Mouse (Mus musculus) small intestine, adult 2 months (tissue): ENCODE results near the gene Wwc2. TPM values are rescaled to one million over a fixed set of nuclear protein-coding genes. Genes with fewer than 3 reads are reported as not detected.

Experiments used
- H3K27ac ChIP-seq: fragments of 200-500 bp; 2 replicates; pipeline ENCODE4 v1.5.1; 2012; ENCODE audit warnings: low read depth, low read length, control low read depth, inconsistent platforms; ENCODE audit not compliant: insufficient read depth
- H3K27me3 ChIP-seq: fragments of 200-500 bp; 2 replicates; pipeline ENCODE4 v1.6.1; 2012; ENCODE audit warnings: mild to moderate bottlenecking, moderate library complexity, low read length, inconsistent platforms; ENCODE audit not compliant: control insufficient read depth, insufficient read depth
- H3K36me3 ChIP-seq: fragments of 200-500 bp; 2 replicates; pipeline ENCODE4 v1.6.1; 2012; ENCODE audit warnings: mild to moderate bottlenecking, low read length, control low read depth, inconsistent platforms; ENCODE audit not compliant: control insufficient read depth, insufficient read depth
- H3K4me1 ChIP-seq: fragments of 200-500 bp; 2 replicates; pipeline ENCODE4 v1.6.1; 2012; ENCODE audit warnings: low read length, inconsistent platforms, mixed read lengths; ENCODE audit not compliant: control insufficient read depth, insufficient read depth, insufficient read length
- H3K4me3 ChIP-seq: fragments of 200-500 bp; 2 replicates; pipeline ENCODE4 v1.5.1; 2012; ENCODE audit warnings: low read depth, mild to moderate bottlenecking, control low read depth, inconsistent platforms, low read length, moderate library complexity
- CTCF ChIP-seq: fragments of 200-500 bp; IDR thresholded peaks from 2 replicates; pipeline ENCODE4 v1.5.1; 2012; ENCODE audit warnings: low read depth, mild to moderate bottlenecking, control low read depth, inconsistent platforms, low read length, moderate library complexity, mixed read lengths; ENCODE audit not compliant: insufficient replicate concordance, insufficient read length; ENCODE audit errors: extremely low read depth
- POLR2A ChIP-seq: fragments of 200-500 bp; IDR thresholded peaks from 2 replicates; pipeline ENCODE4 v1.6.1; 2012; ENCODE audit warnings: low read depth, mild to moderate bottlenecking, control low read depth, inconsistent platforms, low read length, moderate library complexity
- WGBS: fragments of 180-500 bp; shearing (Covaris S2); methylation state at CpG from one replicate; pipeline ENCODE4 v1.1.7; 2018; 5-methylcytosine and 5-hydroxymethylcytosine counted together
- polyA plus RNA-seq: library from polyadenylated mRNA; depleted of rRNA; stranded (reverse); fragments of >200 nt; gene quantifications from 2 replicates; pipeline ENCODE4 v1.2.3, GENCODE M21; 2012

Wwc2 gene
- polyA plus RNA-seq, 1 experiment = 1.9 TPM

DNA sequence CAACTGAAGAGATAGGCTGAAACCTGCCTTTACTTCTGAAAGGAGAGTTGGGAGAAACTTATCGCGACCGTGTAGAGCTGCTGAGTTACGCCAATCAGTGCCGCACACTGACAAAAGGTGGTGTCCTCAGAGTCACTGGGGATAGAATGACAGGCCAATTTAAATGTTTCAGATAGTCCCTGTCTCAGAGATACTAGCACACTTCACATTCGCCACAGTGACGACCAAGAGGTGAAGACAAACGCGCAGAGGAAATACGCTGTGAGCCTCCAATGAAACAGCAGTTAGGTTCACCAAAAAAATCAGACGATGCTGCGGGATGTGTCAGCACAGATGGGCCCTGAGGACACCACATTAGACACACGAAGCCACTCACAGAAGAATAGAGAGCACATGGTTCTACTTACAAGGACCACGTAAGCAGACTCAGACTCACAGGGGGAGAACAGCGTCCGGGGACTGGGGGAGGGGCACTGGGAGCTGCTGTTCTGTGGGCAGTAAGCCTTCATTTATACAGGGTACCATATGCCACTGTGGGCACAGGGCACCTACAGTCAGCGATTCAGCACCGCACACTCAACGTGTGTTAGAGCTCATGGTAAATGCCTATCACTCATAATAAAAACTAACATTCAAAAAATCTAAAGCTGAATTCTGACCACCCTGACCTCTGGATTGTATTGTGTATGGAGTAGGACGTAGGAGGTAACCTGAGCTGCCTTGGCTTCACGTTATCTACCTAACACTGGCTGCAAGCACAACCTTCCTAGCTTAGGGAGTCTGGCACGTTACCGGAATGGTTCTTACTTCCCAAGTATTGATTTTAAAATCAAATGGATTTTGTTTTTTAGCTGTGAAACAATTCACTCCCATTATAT lies 100.5 kb downstream of the Wwc2 start:
- H3K27me3 ChIP-seq = no peaks in the 10 kb centered on the region
- H3K4me1 ChIP-seq = no peaks in the 10 kb centered on the region
- H3K36me3 ChIP-seq = no peaks in the 10 kb centered on the region
- TF ChIP-seq POLR2A (no peak), CTCF (no peak)
- no peak overlapping the region for H3K27ac ChIP-seq
- no peak overlapping the region for H3K4me3 ChIP-seq
- 91% methylated on average over 23 of the region's 23 CpGs for WGBS

DNA sequence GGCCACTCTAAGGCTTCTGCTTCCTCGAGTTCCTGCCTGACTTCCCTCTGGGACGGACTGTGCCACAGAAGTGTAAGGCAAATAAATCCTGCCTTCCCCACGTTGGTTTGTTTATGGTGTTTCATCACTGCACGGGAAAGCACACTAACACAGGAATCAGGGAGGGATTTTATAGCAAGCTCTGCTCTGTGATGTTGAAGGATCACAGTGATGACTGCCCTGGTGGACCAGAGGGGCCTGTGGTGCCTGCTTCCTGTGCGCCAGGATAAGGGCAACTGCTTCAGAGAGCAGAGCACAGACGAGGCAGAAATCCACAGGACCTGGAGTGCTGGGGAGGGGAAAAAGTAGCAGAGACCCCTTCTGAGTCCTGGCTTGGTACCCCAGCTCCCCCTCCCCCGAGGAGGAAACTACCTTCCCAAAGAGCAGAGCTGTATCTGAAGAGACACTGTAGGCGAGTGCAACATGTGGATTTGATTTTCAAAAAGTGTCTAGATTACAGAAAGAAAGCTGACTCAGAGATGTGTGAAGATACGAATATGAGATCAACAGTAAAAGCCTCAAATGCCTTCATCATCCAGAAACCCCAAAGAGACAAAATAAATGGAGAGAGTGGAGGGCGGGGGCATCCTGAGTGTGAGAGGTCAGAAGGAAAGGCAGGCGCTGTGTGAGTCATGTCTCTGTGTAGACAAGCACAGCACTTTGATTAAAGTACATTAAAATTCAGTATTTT lies 101.7 kb downstream of the Wwc2 start:
- H3K27me3 ChIP-seq = no peaks in the 10 kb centered on the region
- H3K4me3 ChIP-seq = no peak overlapping the region
- TF ChIP-seq CTCF (no peak), POLR2A (no peak)
- no peak overlapping the region for H3K27ac ChIP-seq
- H3K4me1 ChIP-seq = no peaks in the 10 kb centered on the region
- 60% methylated on average over 11 of the region's 11 CpGs for WGBS
- H3K36me3 ChIP-seq = no peaks in the 10 kb centered on the region

DNA sequence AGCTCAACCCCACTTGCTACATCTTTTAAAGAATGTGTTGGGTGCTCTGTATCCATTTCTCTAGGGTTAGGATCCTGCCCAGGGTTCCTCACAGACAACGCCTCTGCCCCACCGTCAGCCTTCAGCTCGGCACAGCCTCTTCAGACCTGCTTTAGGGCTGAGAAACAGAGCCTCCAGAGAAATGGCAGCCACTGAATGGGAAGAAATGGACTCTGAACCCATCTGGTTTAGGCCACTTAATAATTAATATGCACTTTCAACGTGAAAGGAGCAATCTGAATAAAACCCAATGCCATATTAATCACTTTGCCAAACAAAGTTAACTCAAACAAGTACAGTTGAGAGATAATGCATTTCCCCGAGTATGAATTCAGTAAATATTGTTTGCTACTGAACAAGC lies 106.4 kb downstream of the Wwc2 start:
- 33% methylated on average over 5 of the region's 5 CpGs for WGBS
- no peak overlapping the region for H3K4me3 ChIP-seq
- no peaks in the 10 kb centered on the region for H3K27me3 ChIP-seq
- no peaks in the 10 kb centered on the region for H3K4me1 ChIP-seq
- no peak for TF ChIP-seq POLR2A
- TF ChIP-seq CTCF = no peak
- no peak overlapping the region for H3K27ac ChIP-seq
- no peaks in the 10 kb centered on the region for H3K36me3 ChIP-seq

DNA sequence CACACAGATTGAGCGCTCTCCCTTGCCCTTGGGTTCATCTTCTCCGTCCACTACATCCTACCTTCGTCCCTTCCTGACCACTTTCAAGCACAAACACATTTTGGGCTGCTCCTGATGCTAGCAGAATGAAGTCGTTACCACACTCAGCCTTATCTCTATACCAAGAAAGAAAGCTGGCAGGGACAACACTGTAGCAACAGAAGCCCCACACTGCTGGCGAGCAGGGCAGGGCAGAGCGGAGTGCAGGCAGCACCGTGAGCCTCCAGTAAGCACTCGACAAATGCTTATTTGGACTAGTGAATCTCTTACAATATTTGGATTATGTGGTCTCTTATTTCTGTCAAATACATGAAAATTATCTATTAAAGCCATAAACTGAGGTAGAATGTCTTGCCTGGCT lies 107.0 kb downstream of the Wwc2 start:
- Histone ChIP-seq H3K36me3 (no peaks in the 10 kb centered on the region), H3K27me3 (no peaks in the 10 kb centered on the region), H3K4me1 (no peaks in the 10 kb centered on the region), H3K4me3 (no peak overlapping the region), H3K27ac (no peak overlapping the region)
- TF ChIP-seq CTCF (no peak), POLR2A (no peak)
- WGBS = 66% methylated on average over 8 of the region's 8 CpGs

DNA sequence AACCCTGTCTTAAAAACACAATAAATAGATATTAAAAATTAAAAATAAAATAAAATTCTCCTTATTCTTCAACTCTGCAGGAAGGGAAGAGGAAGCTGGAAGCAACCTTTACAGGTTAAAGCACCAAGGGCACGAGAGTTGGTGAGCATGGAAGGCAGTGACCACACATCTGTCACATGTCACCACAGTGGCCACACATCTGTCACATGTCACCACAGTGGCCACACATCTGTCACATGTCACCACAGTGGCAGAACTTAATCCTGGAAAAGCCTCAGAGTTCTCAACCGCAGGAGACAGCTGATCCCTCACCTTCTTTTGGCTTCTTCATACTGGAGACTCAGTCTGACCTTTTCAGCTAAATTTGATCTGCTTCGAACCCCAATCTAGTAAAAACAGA lies 112.2 kb downstream of the Wwc2 start:
- TF ChIP-seq CTCF (no peak), POLR2A (no peak)
- Histone ChIP-seq H3K27ac (no peak overlapping the region), H3K27me3 (no peaks in the 10 kb centered on the region), H3K4me3 (no peak overlapping the region), H3K4me1 (no peaks in the 10 kb centered on the region), H3K36me3 (no peaks in the 10 kb centered on the region)
- 80% methylated on average over 3 of the region's 3 CpGs for WGBS

DNA sequence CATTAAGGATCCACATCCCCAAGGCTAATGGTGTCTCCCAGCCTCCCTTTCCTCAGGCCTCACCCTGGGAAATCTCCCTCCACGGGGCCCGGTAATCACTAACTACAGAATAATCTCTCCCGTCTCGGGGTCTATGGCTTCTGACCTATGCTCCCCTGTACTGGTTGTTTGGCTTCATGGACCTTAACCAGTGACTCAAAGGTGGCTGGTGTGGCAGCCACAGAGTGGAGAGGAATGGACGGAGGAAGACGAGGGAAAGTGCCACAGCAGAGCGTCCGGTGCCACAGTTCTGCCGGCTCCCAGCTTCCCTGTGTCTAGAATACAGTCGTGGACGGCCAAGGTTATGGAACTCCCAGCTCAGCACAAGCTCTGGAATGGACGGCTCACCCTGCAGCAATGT lies 114.9 kb downstream of the Wwc2 start:
- Histone ChIP-seq H3K27me3 (no peaks in the 10 kb centered on the region), H3K36me3 (no peaks in the 10 kb centered on the region), H3K27ac (no peak overlapping the region), H3K4me1 (no peaks in the 10 kb centered on the region), H3K4me3 (no peak overlapping the region)
- no peak for TF ChIP-seq POLR2A
- no peak for TF ChIP-seq CTCF
- 76% methylated on average over 12 of the region's 12 CpGs for WGBS

DNA sequence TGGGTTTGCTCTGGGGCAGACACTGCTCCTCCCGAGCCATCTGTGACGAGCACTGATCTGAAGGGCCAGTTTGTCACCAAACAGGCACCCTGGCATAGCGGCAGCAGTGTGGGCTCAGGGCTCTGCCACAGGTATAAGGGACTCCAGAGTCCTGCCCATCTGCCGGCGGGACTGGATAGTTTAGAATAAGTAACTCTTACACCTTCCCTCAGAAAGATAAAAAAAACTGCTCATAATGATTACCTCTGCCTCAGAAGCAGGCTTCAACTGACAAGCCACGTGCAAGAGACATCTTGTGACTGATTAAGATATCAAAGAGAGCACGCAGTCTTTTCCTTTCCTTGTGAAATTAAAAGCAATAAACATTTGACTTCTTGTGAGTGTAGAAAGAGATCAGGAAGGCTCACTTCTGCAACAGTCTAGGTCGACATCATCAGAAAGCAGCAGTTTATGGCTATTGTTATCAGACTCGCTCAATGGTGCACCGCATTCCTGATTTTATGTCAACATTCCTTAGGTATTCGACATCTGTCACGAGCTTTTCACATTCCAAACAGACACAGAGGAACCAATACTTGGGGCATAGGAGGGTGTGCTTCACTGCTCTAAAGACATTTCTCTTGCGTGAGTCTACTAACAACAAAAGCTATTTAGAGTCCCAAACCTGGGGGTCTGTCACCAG lies 116.1 kb downstream of the Wwc2 start:
- no peaks in the 10 kb centered on the region for H3K27me3 ChIP-seq
- H3K36me3 ChIP-seq = no peaks in the 10 kb centered on the region
- H3K27ac ChIP-seq = no peak overlapping the region
- no peak overlapping the region for H3K4me3 ChIP-seq
- H3K4me1 ChIP-seq = no peaks in the 10 kb centered on the region
- WGBS = 35% methylated on average over 13 of the region's 13 CpGs
- TF ChIP-seq CTCF = no peak
- TF ChIP-seq POLR2A = no peak
